Comparison of ENCODE assay signal across 29 mouse cellular contexts in genomic region chr17:8960386-8960785, GRCm38 (mm10). TPM values are rescaled to one million over a fixed set of nuclear protein-coding genes. Genes with fewer than 3 reads are reported as not detected.
"Had no signal": no experiment of that assay in that cellular context is flagged by ENCODE, and none has a peak within 500 bp of the region (broad histone marks: within the 10 kb centered on the region; RNA-seq: fewer than 3 reads in every experiment).

No protein-coding gene starts in this region.

- H3K4me2 ChIP-seq: limb, embryonic 12.5 days; limb, embryonic 13.5 days; limb, embryonic 15.5 days; liver, embryonic 11.5 days; liver, embryonic 12.5 days; liver, embryonic 13.5 days; liver, embryonic 15.5 days; lung, embryonic 14.5 days; lung, embryonic 15.5 days; midbrain, embryonic 12.5 days; midbrain, embryonic 13.5 days; midbrain, embryonic 15.5 days had no signal

- DNase-seq: left cerebral cortex, postnatal 4 days; liver; liver, embryonic 13.5 days; liver, postnatal 0 days; lung, adult 18-20 months; lung, adult 2 months; lung, embryonic 14.5 days; lung, postnatal 10 days; lung, postnatal 14 days; lung, postnatal 36 days; lung, postnatal 4 days had no signal

- H3K9ac ChIP-seq: limb, embryonic 12.5 days; limb, embryonic 13.5 days; limb, embryonic 15.5 days; liver, embryonic 12.5 days; liver, embryonic 13.5 days; liver, embryonic 14.5 days; liver, embryonic 15.5 days; liver, postnatal 0 days; lung, embryonic 14.5 days; lung, embryonic 15.5 days; midbrain, embryonic 12.5 days; midbrain, embryonic 13.5 days; midbrain, embryonic 15.5 days had no signal

- H3K4me1 ChIP-seq: limb, embryonic 10.5 days; limb, embryonic 12.5 days; limb, embryonic 13.5 days; limb, embryonic 15.5 days; liver, embryonic 12.5 days; liver, embryonic 13.5 days; liver, embryonic 15.5 days; lung, embryonic 15.5 days; megakaryocyte, embryonic 14.5 days had no signal

- ATAC-seq: liver, embryonic 12.5 days; liver, postnatal 0 days; lung, postnatal 0 days; midbrain, embryonic 13.5 days; midbrain, embryonic 15.5 days had no signal

- H3K9me3 ChIP-seq: limb, embryonic 10.5 days; limb, embryonic 12.5 days; limb, embryonic 13.5 days; limb, embryonic 15.5 days; liver, embryonic 12.5 days; liver, embryonic 13.5 days; liver, embryonic 15.5 days; lung, embryonic 15.5 days; megakaryocyte, embryonic 14.5 days; midbrain, embryonic 10.5 days; midbrain, embryonic 12.5 days; midbrain, embryonic 13.5 days; midbrain, embryonic 15.5 days had no signal

- H3K27me3 ChIP-seq: limb, embryonic 12.5 days; limb, embryonic 13.5 days; limb, embryonic 15.5 days; liver, embryonic 12.5 days; liver, embryonic 13.5 days; liver, embryonic 15.5 days; lung, embryonic 15.5 days; midbrain, embryonic 12.5 days; midbrain, embryonic 13.5 days; midbrain, embryonic 15.5 days had no signal

- H3K4me3 ChIP-seq: left cerebral cortex, adult 2 months; limb, embryonic 10.5 days; limb, embryonic 12.5 days; limb, embryonic 13.5 days; limb, embryonic 15.5 days; liver, embryonic 12.5 days; liver, embryonic 13.5 days; liver, embryonic 15.5 days; lung, embryonic 15.5 days; megakaryocyte, embryonic 14.5 days; midbrain, embryonic 10.5 days; midbrain, embryonic 12.5 days; midbrain, embryonic 13.5 days; midbrain, embryonic 15.5 days; myocyte had no signal

- H3K27ac ChIP-seq: left cerebral cortex, adult 2 months; limb, embryonic 10.5 days; limb, embryonic 12.5 days; limb, embryonic 13.5 days; limb, embryonic 15.5 days; liver, embryonic 12.5 days; liver, embryonic 13.5 days; liver, embryonic 14.5 days; liver, embryonic 15.5 days; lung, embryonic 15.5 days; macrophage; midbrain, embryonic 10.5 days; midbrain, embryonic 12.5 days; midbrain, embryonic 13.5 days; midbrain, embryonic 15.5 days had no signal

- H3K36me3 ChIP-seq: limb, embryonic 10.5 days; limb, embryonic 12.5 days; limb, embryonic 13.5 days; limb, embryonic 15.5 days; liver, embryonic 12.5 days; liver, embryonic 13.5 days; liver, embryonic 15.5 days; lung, embryonic 15.5 days; midbrain, embryonic 10.5 days; midbrain, embryonic 15.5 days had no signal

RNA-seq across cellular contexts. Expression of gene 1700010I14Rik, which starts 27.7 kb away (rescaled TPM):
- polyA plus RNA-seq: myocyte had no signal
